Mouse (Mus musculus): Measurements from ENCODE around the gene Uvrag.

DNA sequence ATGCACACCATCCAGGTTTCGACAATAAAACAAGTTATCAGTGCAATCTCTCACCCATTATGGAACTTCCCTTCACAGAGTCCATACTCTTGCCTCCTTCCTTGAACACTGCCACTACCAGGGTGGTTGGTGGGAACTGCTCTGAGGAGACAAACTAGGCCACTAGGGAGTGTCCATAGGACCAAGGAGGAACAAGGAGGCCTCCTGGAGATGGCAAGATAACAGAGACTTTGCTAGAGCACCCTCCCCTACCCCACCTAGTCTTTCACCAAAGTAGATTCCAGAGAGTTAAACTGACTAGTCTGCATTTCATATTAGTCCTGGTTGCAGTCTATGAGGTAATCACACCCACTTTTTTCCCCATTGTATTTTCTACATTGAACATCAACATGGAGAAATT lies 39.2 kb upstream of the Uvrag start:
- TF ChIP-seq EP300 (IDR thresholded peaks at IDR 0.05; ENCODE audit: insufficient read depth, low read depth, low read length) (no peak), CTCF (IDR thresholded peaks at IDR 0.05) (no peak)

Measured in heart, adult 2 months (tissue).